Mouse (Mus musculus) midbrain, postnatal 0 days (tissue): ENCODE results near the gene Csrnp3. TPM values are rescaled to one million over a fixed set of nuclear protein-coding genes. Genes with fewer than 3 reads are reported as not detected.
A peak's percentile ranks its signal among the peaks of the same experiment; 100 is the strongest.

ENCODE experiments used
- ATAC-seq: fragments of 200-750 bp; cut with Nextera tagmentation; 2 replicates; pipeline ENCODE4 v1.8.0; 2017; ENCODE audit warnings: moderate number of reproducible peaks, mild to moderate bottlenecking, moderate TSS enrichment, moderate library complexity; ENCODE audit not compliant: low FRiP score
- DNase-seq: peaks from one replicate; pipeline ENCODE4 v3.0.0-alpha.2; 2015; ENCODE audit warnings: low spot score
- H3K27ac ChIP-seq: fragments of 300-500 bp; sonication (generic); 2 replicates; pipeline ENCODE4 v1.5.1; 2014; ENCODE audit warnings: low read depth, mild to moderate bottlenecking, low read length, mixed read lengths
- H3K27me3 ChIP-seq: fragments of 300-500 bp; sonication (generic); 2 replicates; pipeline ENCODE4 v1.6.1; 2014; ENCODE audit warnings: low read length, control low read depth, mixed read lengths; ENCODE audit not compliant: insufficient read depth
- H3K36me3 ChIP-seq: fragments of 300-500 bp; sonication (generic); 2 replicates; pipeline ENCODE4 v1.6.1; 2014; ENCODE audit warnings: low read length, control low read depth, mixed read lengths; ENCODE audit not compliant: insufficient read depth
- H3K4me1 ChIP-seq: fragments of 300-500 bp; sonication (generic); 2 replicates; pipeline ENCODE4 v1.6.1; 2014; ENCODE audit warnings: mild to moderate bottlenecking, control low read depth, antibody characterized with exemption, low read length, mixed read lengths; ENCODE audit not compliant: insufficient read depth
- H3K4me2 ChIP-seq: fragments of 300-500 bp; sonication (generic); 2 replicates; pipeline ENCODE4 v1.6.1; 2014; ENCODE audit warnings: low read depth, mild to moderate bottlenecking, low read length, mixed read lengths; ENCODE audit not compliant: poor library complexity, severe bottlenecking
- H3K4me3 ChIP-seq: fragments of 300-500 bp; sonication (generic); 2 replicates; pipeline ENCODE4 v1.5.1; 2014; ENCODE audit warnings: low read depth, mild to moderate bottlenecking, low read length, moderate library complexity
- H3K9ac ChIP-seq: fragments of 300-500 bp; sonication (generic); replicated peaks from 2 replicates; pipeline ENCODE4 v1.6.1; 2014; ENCODE audit warnings: mild to moderate bottlenecking, low read length, moderate library complexity, mixed read lengths; ENCODE audit not compliant: poor library complexity, severe bottlenecking
- H3K9me3 ChIP-seq: fragments of 300-500 bp; sonication (generic); 2 replicates; pipeline ENCODE4 v1.6.1; 2016; ENCODE audit warnings: low read length, control low read depth
- CTCF ChIP-seq: IDR thresholded peaks from 2 replicates; pipeline ENCODE4 v1.5.1; 2016; ENCODE audit warnings: antibody characterized with exemption, mild to moderate bottlenecking
- whole genome bisulfite sequencing: fragments of 180-500 bp; shearing (Covaris S2); extraction: QIAGEN DNeasy Blood & Tissue Kit; methylation state at CpG from one replicate; pipeline ENCODE4 v1.1.7; 2014; 5-methylcytosine and 5-hydroxymethylcytosine counted together
- polyA plus RNA-seq: library from polyadenylated mRNA; unstranded; fragments of >200 nt; fragmentation: Nextera tagmentation; extraction: Ambion mirVana; gene quantifications from 2 replicates; pipeline ENCODE4 v1.2.1, GENCODE M21; 2015
- total RNA-seq: library from RNA; depleted of rRNA; stranded (reverse); fragments of >200 nt; gene quantifications from 2 replicates; pipeline ENCODE4 v1.2.3, GENCODE M21; 2014

Csrnp3 gene
- total and polyA plus RNA-seq, 2 experiments from 2014 or later: 46.5 to 97.1 TPM

- peak; percentile 47 for TF ChIP-seq CTCF
These were observed 195.0 kb downstream of the Csrnp3 start for GRCm38 (mm10) chr2:66040611-66041010.

GRCm38 (mm10) chr2:66041203-66041916 lies 195.8 kb downstream of the Csrnp3 start:
- ATAC-seq (no peak), DNase-seq (peak; percentile 67)
- H3K27me3 ChIP-seq: no peaks in the 10 kb centered on the region
- H3K4me2 ChIP-seq: no peak overlapping the region
- H3K27ac ChIP-seq: peak overlapping the region; percentile 43
- no peak overlapping the region for H3K4me3 ChIP-seq
- WGBS: 73% methylated on average over 21 of the region's 21 CpGs
- H3K36me3 ChIP-seq: no peaks in the 10 kb centered on the region
- no peak for TF ChIP-seq CTCF
- H3K9me3 ChIP-seq: no peaks in the 10 kb centered on the region
- peaks cover 4% of the 10 kb centered on the region; the same call in 1 of the 2 replicates for H3K4me1 ChIP-seq
- no peak overlapping the region for H3K9ac ChIP-seq

More at GRCm38 (mm10) chr2:66040611-66041010, 195.0 kb downstream of the Csrnp3 start:
- H3K9me3 ChIP-seq: no peaks in the 10 kb centered on the region
- ATAC-seq: no peak
- no peak overlapping the region for H3K9ac ChIP-seq
- H3K36me3 ChIP-seq: no peaks in the 10 kb centered on the region
- H3K4me1 ChIP-seq: peaks cover 4% of the 10 kb centered on the region; the same call in 1 of the 2 replicates
- DNase-seq: peak; percentile 32
- no peaks in the 10 kb centered on the region for H3K27me3 ChIP-seq
- H3K4me2 ChIP-seq: no peak overlapping the region
- H3K27ac ChIP-seq: no peak overlapping the region
- no peak overlapping the region for H3K4me3 ChIP-seq

GRCm38 (mm10) chr2:66041917-66042419 lies 196.4 kb downstream of the Csrnp3 start:
- Histone ChIP-seq H3K4me2 (no peak overlapping the region), H3K36me3 (no peaks in the 10 kb centered on the region), H3K9me3 (no peaks in the 10 kb centered on the region), H3K9ac (no peak overlapping the region), H3K27me3 (no peaks in the 10 kb centered on the region), H3K27ac (peak overlapping the region; percentile 43), H3K4me1 (peaks cover 4% of the 10 kb centered on the region; the same call in 1 of the 2 replicates), H3K4me3 (no peak overlapping the region)
- peak; percentile 71 for TF ChIP-seq CTCF
- DNase-seq: peak; percentile 92
- ATAC-seq: peak; percentile 83
- 53% methylated on average over 9 of the region's 9 CpGs for WGBS

- no peak for TF ChIP-seq CTCF
These were observed 198.2 kb downstream of the Csrnp3 start for GRCm38 (mm10) chr2:66043441-66044404.

GRCm38 (mm10) chr2:66044405-66045089 lies 199.0 kb downstream of the Csrnp3 start:
- no peak overlapping the region for H3K9ac ChIP-seq
- H3K4me1 ChIP-seq: peaks cover 4% of the 10 kb centered on the region; the same call in 1 of the 2 replicates
- 0 out of 2 replicates have a peak overlapping the region, but pooled peaks have one; percentile 0 for H3K27ac ChIP-seq
- no peak overlapping the region; the same call in 1 of the 2 replicates for H3K4me2 ChIP-seq
- ATAC-seq (no peak), DNase-seq (no peak)
- H3K9me3 ChIP-seq: no peaks in the 10 kb centered on the region
- H3K4me3 ChIP-seq: no peak overlapping the region
- H3K27me3 ChIP-seq: no peaks in the 10 kb centered on the region
- no peak for TF ChIP-seq CTCF
- no peaks in the 10 kb centered on the region for H3K36me3 ChIP-seq
- 78% methylated on average over 12 of the region's 12 CpGs for WGBS

More at GRCm38 (mm10) chr2:66043441-66044404, 198.2 kb downstream of the Csrnp3 start:
- ATAC-seq (peak; percentile 83), DNase-seq (peak; percentile 89)
- Histone ChIP-seq H3K27me3 (no peaks in the 10 kb centered on the region), H3K4me2 (no peak overlapping the region; the same call in 1 of the 2 replicates), H3K9me3 (no peaks in the 10 kb centered on the region), H3K4me1 (peaks cover 4% of the 10 kb centered on the region; the same call in 1 of the 2 replicates), H3K4me3 (no peak overlapping the region), H3K36me3 (no peaks in the 10 kb centered on the region), H3K27ac (peak overlapping the region; percentile 34; the same call in 1 of the 2 replicates), H3K9ac (no peak overlapping the region)
- WGBS: 18% methylated on average over 17 of the region's 17 CpGs
